Mouse (Mus musculus) ES-Bruce4 (cell line): ENCODE results near the gene Agps.

Source experiments
- CTCF ChIP-seq: IDR thresholded peaks from one replicate; pipeline ENCODE4 v1.8.1; 2011; ENCODE audit warnings: low read depth, low read length
- POLR2A ChIP-seq: IDR thresholded peaks from one replicate; pipeline ENCODE4 v1.8.1; 2011; ENCODE audit warnings: low read length; ENCODE audit not compliant: insufficient read depth

- TF ChIP-seq CTCF (no peak), POLR2A (no peak)
Measured at GRCm38 (mm10) chr2:75832781-75833180, 804 bp downstream of the Agps start.
